Mouse (Mus musculus) olfactory bulb, adult 2 months (tissue): Measurements from ENCODE around the gene Gxylt1.

Experiments used
- CTCF ChIP-seq: fragments of 200-500 bp; IDR thresholded peaks from 2 replicates; pipeline ENCODE4 v1.5.1; 2012; ENCODE audit warnings: low read depth, mild to moderate bottlenecking, low read length, moderate library complexity; ENCODE audit not compliant: insufficient read depth
- POLR2A ChIP-seq: fragments of 200-500 bp; IDR thresholded peaks from 2 replicates; pipeline ENCODE4 v1.6.1; 2012; ENCODE audit warnings: mild to moderate bottlenecking, low read depth, low read length, moderate library complexity; ENCODE audit not compliant: insufficient read depth

DNA sequence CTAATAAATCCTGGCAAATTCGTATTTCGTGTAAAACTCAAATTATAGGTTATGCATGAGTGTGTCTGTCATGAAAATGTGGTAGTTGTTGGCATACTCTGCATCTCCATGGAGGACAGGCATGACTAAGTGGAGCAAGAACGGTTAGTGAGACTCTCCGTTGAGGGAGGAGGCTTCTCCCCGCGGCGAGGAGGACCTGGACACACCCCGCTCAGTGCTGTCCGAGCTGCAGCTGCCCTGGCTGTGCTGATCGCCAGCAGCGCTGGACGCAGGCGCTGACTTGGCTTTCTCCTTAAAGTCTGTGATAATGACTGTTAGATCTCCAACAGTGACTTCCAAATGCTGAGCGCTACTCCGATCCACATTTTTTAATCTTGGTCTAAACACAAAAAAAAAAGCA, 10.3 kb upstream of the Gxylt1 start:
- TF ChIP-seq CTCF (no peak), POLR2A (no peak)
